30 mouse cellular contexts compared by ENCODE assay signal in the genomic region with DNA sequence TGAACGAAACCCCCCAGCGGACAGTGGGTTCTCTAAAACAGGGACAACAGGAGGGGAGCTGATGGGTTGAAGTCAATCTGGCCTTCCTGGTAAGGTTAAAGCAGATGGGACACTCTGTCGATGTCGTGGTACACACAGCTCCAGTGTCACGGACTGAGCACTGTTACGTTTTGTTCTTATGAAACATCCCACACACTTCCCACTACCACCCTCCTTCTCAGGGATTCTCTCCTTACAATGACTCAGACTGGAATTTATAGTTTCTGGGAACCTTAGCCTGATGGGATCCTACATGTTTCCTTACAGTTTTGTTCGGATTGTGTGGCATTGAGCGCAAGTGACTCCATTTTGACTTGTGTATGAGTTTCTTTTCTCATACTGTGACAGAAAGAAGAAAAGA. TPM values are rescaled to one million over a fixed set of nuclear protein-coding genes. Genes with fewer than 3 reads are reported as not detected.
"Had no signal": no experiment of that assay in that cellular context is flagged by ENCODE, and none has a peak within 500 bp of the region (broad histone marks: within the 10 kb centered on the region; RNA-seq: fewer than 3 reads in every experiment).

No protein-coding gene starts in this region.

- H3K4me1 ChIP-seq: heart, embryonic 12.5 days; hindbrain, embryonic 12.5 days; intestine, embryonic 15.5 days had no signal

- DNase-seq: gastrocnemius, adult 2 months; gastrocnemius, postnatal 10 days; gastrocnemius, postnatal 25 days; heart, adult 18-20 months; heart, postnatal 10 days; heart, postnatal 4 days; kidney, adult 18-20 months; kidney, adult 8-10 months; kidney, postnatal 14 days; kidney, postnatal 36 days; layer of hippocampus, adult 9-11 months; layer of hippocampus, postnatal 36 days; left cerebral cortex, postnatal 4 days had no signal

- H3K9ac ChIP-seq: heart, embryonic 12.5 days; hindbrain, embryonic 12.5 days; hindbrain, embryonic 14.5 days; intestine, embryonic 15.5 days; limb, embryonic 13.5 days; limb, embryonic 15.5 days; liver, embryonic 12.5 days; liver, embryonic 14.5 days had no signal

- ATAC-seq: hindbrain, embryonic 16.5 days; inflammation-experienced regulatory T-cells, adult 6 months; intestine, embryonic 15.5 days; intestine, postnatal 0 days; liver, embryonic 12.5 days had no signal

- H3K9me3 ChIP-seq: heart, embryonic 10.5 days; intestine, embryonic 15.5 days; limb, embryonic 15.5 days had no signal

- H3K4me2 ChIP-seq: heart, embryonic 12.5 days; hindbrain, embryonic 12.5 days; hindbrain, embryonic 14.5 days; intestine, embryonic 15.5 days; limb, embryonic 13.5 days; limb, embryonic 15.5 days; liver, embryonic 12.5 days had no signal

- H3K4me3 ChIP-seq: gastrocnemius, adult 2 months; heart, embryonic 10.5 days; heart, embryonic 12.5 days; hindbrain, embryonic 10.5 days; hindbrain, embryonic 12.5 days; intestine, embryonic 15.5 days; limb, embryonic 13.5 days; limb, embryonic 15.5 days; liver, embryonic 12.5 days had no signal

- H3K27me3 ChIP-seq: heart, embryonic 12.5 days; hindbrain, embryonic 12.5 days; intestine, embryonic 15.5 days; limb, embryonic 13.5 days; limb, embryonic 15.5 days had no signal

- H3K36me3 ChIP-seq: heart, embryonic 12.5 days; intestine, embryonic 15.5 days; limb, embryonic 15.5 days; liver, embryonic 12.5 days had no signal

- H3K27ac ChIP-seq: heart, embryonic 10.5 days; hindbrain, embryonic 10.5 days; hindbrain, embryonic 12.5 days; hindbrain, embryonic 14.5 days; intestine, embryonic 15.5 days; kidney, postnatal 0 days; limb, embryonic 13.5 days; limb, embryonic 15.5 days; liver, embryonic 12.5 days; liver, embryonic 14.5 days had no signal

RNA-seq across cellular contexts. Expression of gene Ctrb1, which starts 59.2 kb away (rescaled TPM):
- polyA plus RNA-seq: heart, embryonic 10.5 days; heart, embryonic 12.5 days; heart, embryonic 14.5 days; hindbrain, embryonic 10.5 days; hindbrain, embryonic 12.5 days; hindbrain, embryonic 14.5 days; hindbrain, embryonic 16.5 days; inflammation-experienced regulatory T-cells, adult 6 months; kidney, embryonic 14.5 days; kidney, postnatal 0 days; limb, embryonic 11.5 days; liver, embryonic 12.5 days had no signal
